Mouse (Mus musculus) spleen, adult 2 months (tissue): ENCODE measurements around the gene Cdc14b.

ENCODE experiments used
- CTCF ChIP-seq: fragments of 200-500 bp; IDR thresholded peaks from 2 replicates; pipeline ENCODE4 v1.5.1; 2011; ENCODE audit warnings: mild to moderate bottlenecking, inconsistent platforms; ENCODE audit not compliant: insufficient read depth, insufficient read length, insufficient replicate concordance; ENCODE audit errors: extremely low read depth
- POLR2A ChIP-seq: fragments of 200-500 bp; IDR thresholded peaks from 2 replicates; pipeline ENCODE4 v1.6.1; 2011; ENCODE audit warnings: low read depth, low read length, inconsistent platforms

DNA sequence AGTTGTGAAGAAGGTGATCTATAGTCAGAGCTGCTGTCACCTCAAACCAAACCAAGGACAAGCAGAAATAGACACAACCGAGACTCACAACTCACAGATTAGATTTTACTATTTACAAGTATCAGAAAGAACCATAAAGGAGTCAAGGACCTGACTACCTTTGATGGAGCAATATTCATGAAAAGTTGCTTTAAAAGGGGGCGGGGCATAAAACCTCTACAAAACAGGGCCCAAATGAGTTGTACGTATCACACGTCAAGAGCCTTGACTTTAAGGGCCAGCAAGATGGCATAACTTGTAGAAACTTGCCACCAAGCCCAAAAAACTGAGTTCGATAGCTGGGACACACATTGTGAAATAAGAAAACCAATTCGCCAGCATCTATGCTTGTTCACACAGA, 10.5 kb downstream of the Cdc14b start:
- TF ChIP-seq CTCF (no peak), POLR2A (no peak)
